17 mouse cellular contexts compared by ENCODE assay signal in genomic region chr9:103227760-103228159, GRCm38 (mm10). TPM values are rescaled to one million over a fixed set of nuclear protein-coding genes. Genes with fewer than 3 reads are reported as not detected.
"Had no signal": no experiment of that assay in that cellular context is flagged by ENCODE, and none has a peak within 500 bp of the region (broad histone marks: within the 10 kb centered on the region; RNA-seq: fewer than 3 reads in every experiment).

No protein-coding gene starts in this region.

- H3K36me3 ChIP-seq: limb, embryonic 15.5 days; lung, embryonic 15.5 days; midbrain, embryonic 13.5 days; neural tube, embryonic 15.5 days had no signal

- ATAC-seq: midbrain, embryonic 13.5 days had no signal

- DNase-seq: kidney, adult 11 months; kidney, postnatal 10 days; kidney, postnatal 4 days; lung, postnatal 14 days; right cerebral cortex, adult 18-20 months; thymus, adult 18-20 months; thymus, postnatal 14 days had no signal

- H3K27me3 ChIP-seq: limb, embryonic 15.5 days; lung, embryonic 15.5 days; midbrain, embryonic 13.5 days; neural tube, embryonic 15.5 days had no signal

- H3K4me2 ChIP-seq: limb, embryonic 15.5 days; lung, embryonic 15.5 days; midbrain, embryonic 13.5 days; neural tube, embryonic 15.5 days had no signal

- H3K9me3 ChIP-seq: limb, embryonic 15.5 days; lung, embryonic 15.5 days; midbrain, embryonic 13.5 days; neural tube, embryonic 15.5 days had no signal

- H3K9ac ChIP-seq: limb, embryonic 15.5 days; lung, embryonic 15.5 days; midbrain, embryonic 13.5 days; neural tube, embryonic 15.5 days had no signal

- H3K27ac ChIP-seq: left cerebral cortex, adult 2 months; limb, embryonic 15.5 days; lung, embryonic 15.5 days; macrophage; midbrain, embryonic 13.5 days; neural tube, embryonic 15.5 days had no signal

- H3K4me3 ChIP-seq: left cerebral cortex, adult 2 months; limb, embryonic 15.5 days; lung, embryonic 15.5 days; midbrain, embryonic 13.5 days; neural tube, embryonic 15.5 days had no signal

RNA-seq across cellular contexts. Expression of gene Gm20425, which starts 2.3 kb away (rescaled TPM):
- total RNA-seq: midbrain, postnatal 0 days had no signal
- polyA plus RNA-seq: intestine, embryonic 14.5 days; limb, embryonic 11.5 days; midbrain, embryonic 13.5 days; neural tube, embryonic 11.5 days had no signal
